13 mouse cellular contexts compared by ENCODE assay signal in genomic region chr12:31592011-31592410, GRCm38 (mm10). TPM values are rescaled to one million over a fixed set of nuclear protein-coding genes. Genes with fewer than 3 reads are reported as not detected.
"Had no signal": no experiment of that assay in that cellular context is flagged by ENCODE, and none has a peak within 500 bp of the region (broad histone marks: within the 10 kb centered on the region; RNA-seq: fewer than 3 reads in every experiment).

No protein-coding gene starts in this region.

- H3K9me3 ChIP-seq: limb, embryonic 15.5 days; neural tube, embryonic 12.5 days had no signal

- H3K9ac ChIP-seq: limb, embryonic 15.5 days; liver, embryonic 12.5 days; neural tube, embryonic 12.5 days had no signal

- H3K36me3 ChIP-seq: neural tube, embryonic 12.5 days had no signal

- ATAC-seq: liver, embryonic 12.5 days had no signal

- H3K27ac ChIP-seq: limb, embryonic 15.5 days; liver, embryonic 12.5 days; neural tube, embryonic 12.5 days; stomach, postnatal 0 days had no signal

- H3K27me3 ChIP-seq: limb, embryonic 15.5 days; liver, embryonic 12.5 days; neural tube, embryonic 12.5 days had no signal

- H3K4me1 ChIP-seq: limb, embryonic 15.5 days; liver, embryonic 12.5 days; neural tube, embryonic 12.5 days had no signal

- DNase-seq: kidney, adult 2 months; kidney, postnatal 25 days; layer of hippocampus, adult 9-11 months; layer of hippocampus, postnatal 36 days; midbrain, embryonic 14.5 days; thymus, postnatal 4 days had no signal

- H3K4me3 ChIP-seq: limb, embryonic 15.5 days; liver, embryonic 12.5 days; neural tube, embryonic 12.5 days had no signal

- H3K4me2 ChIP-seq: limb, embryonic 15.5 days; liver, embryonic 12.5 days; neural tube, embryonic 12.5 days had no signal

RNA-seq across cellular contexts. Expression of gene Slc26a4, which starts 32.2 kb away (rescaled TPM):
- total RNA-seq: megakaryocyte progenitor cell, adult 5-6 weeks; monocyte, adult 5-6 weeks; neutrophil, adult 5-6 weeks had no signal
- polyA plus RNA-seq: limb, embryonic 15.5 days; liver, embryonic 12.5 days; neural tube, embryonic 12.5 days had no signal
